Mouse (Mus musculus) testis, adult 2 months (tissue): ENCODE data around the gene Tmem150c.

Source experiments
- CTCF ChIP-seq: fragments of 200-500 bp; IDR thresholded peaks from 2 replicates; pipeline ENCODE4 v1.5.1; 2012; ENCODE audit warnings: low read depth, mild to moderate bottlenecking, inconsistent platforms, low read length, moderate library complexity; ENCODE audit not compliant: control insufficient read depth, insufficient read depth, insufficient replicate concordance
- POLR2A ChIP-seq: fragments of 200-500 bp; IDR thresholded peaks from 2 replicates; pipeline ENCODE4 v1.6.1; 2012; ENCODE audit warnings: low read depth, mild to moderate bottlenecking, inconsistent platforms, low read length, moderate library complexity; ENCODE audit not compliant: control insufficient read depth

DNA sequence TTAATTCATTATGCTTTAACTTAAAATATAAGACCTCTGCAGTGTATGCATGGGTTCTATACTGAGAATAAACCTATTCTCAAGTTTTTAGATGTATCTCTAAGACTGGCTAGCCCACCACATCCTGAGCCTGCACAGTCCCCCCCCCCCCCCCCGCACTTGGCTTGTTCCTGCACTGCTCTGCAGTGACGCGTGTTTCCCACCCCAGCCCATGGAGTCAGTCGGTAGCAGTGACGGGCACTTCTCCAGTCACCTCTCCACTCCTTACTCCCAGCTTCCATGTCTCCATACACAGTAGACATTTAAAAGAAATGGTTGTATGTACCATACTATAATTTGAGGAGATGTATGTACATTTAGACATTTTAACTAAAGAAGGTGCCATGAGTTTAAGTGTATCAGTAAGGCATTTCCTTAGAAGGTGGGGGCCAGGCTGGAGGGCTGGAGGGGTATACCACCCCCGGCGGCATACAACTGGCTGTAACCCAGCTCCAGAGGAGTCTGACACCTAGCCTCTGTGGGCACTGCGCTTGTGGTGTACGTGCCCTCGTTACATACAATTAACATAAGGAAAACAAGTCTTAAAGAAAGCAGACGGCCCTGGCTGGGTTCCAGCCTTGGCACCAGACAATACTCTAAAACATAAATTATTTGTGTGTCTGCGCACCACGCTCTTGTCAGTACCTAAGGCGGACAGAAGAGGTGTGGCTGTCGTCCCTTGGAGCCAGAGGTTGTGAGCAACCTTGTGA is 102.0 kb downstream of the Tmem150c start:
- no peak for TF ChIP-seq CTCF
- no peak for TF ChIP-seq POLR2A
